Mouse (Mus musculus) kidney, postnatal 4 days (tissue): Measurements from ENCODE around the gene Msi2.

Experiments
- DNase-seq, 2 experiments: peaks; one replicate each; pipeline ENCODE4 v3.0.0; 2021; ENCODE audit warnings: mixed read lengths in 2 of 2

Msi2 gene

GRCm38 (mm10) chr11:88534331-88534929 lies 183.9 kb downstream of the Msi2 start:
- DNase-seq: no peak

GRCm38 (mm10) chr11:88532016-88532415 lies 186.3 kb downstream of the Msi2 start:
- DNase-seq: no peak

GRCm38 (mm10) chr11:88530032-88530431 lies 188.3 kb downstream of the Msi2 start:
- no peak for DNase-seq

GRCm38 (mm10) chr11:88528522-88529101 lies 189.7 kb downstream of the Msi2 start:
- peak; percentile 76 to 83 for DNase-seq

GRCm38 (mm10) chr11:88526711-88527110 lies 191.6 kb downstream of the Msi2 start:
- DNase-seq: no peak

GRCm38 (mm10) chr11:88524790-88525575 lies 193.3 kb downstream of the Msi2 start:
- DNase-seq: peak; percentile 62 to 71

- DNase-seq: no peak
Observed at GRCm38 (mm10) chr11:88524437-88524789, 193.9 kb downstream of the Msi2 start.

GRCm38 (mm10) chr11:88523921-88524320 lies 194.4 kb downstream of the Msi2 start:
- DNase-seq: peak; percentile 63 to 64

GRCm38 (mm10) chr11:88523511-88523910 lies 194.8 kb downstream of the Msi2 start:
- no peak for DNase-seq

- no peak for DNase-seq
Observed at GRCm38 (mm10) chr11:88522114-88522513, 196.2 kb downstream of the Msi2 start.

GRCm38 (mm10) chr11:88520951-88521730 lies 197.2 kb downstream of the Msi2 start:
- no peak for DNase-seq

- no peak for DNase-seq
Observed at GRCm38 (mm10) chr11:88518361-88518760, 200.0 kb downstream of the Msi2 start.

GRCm38 (mm10) chr11:88516596-88517485 lies 201.5 kb downstream of the Msi2 start:
- no peak for DNase-seq

GRCm38 (mm10) chr11:88515736-88516583 lies 202.4 kb downstream of the Msi2 start:
- no peak for DNase-seq

GRCm38 (mm10) chr11:88515267-88515666 lies 203.0 kb downstream of the Msi2 start:
- no peak for DNase-seq

GRCm38 (mm10) chr11:88514151-88514926 lies 204.0 kb downstream of the Msi2 start:
- no peak for DNase-seq

GRCm38 (mm10) chr11:88512580-88512979 lies 205.7 kb downstream of the Msi2 start:
- DNase-seq: peak; percentile 75 to 83

GRCm38 (mm10) chr11:88510282-88510850 lies 207.9 kb downstream of the Msi2 start:
- DNase-seq: no peak

GRCm38 (mm10) chr11:88509464-88509863 lies 208.8 kb downstream of the Msi2 start:
- DNase-seq: no peak

GRCm38 (mm10) chr11:88508133-88508532 lies 210.2 kb downstream of the Msi2 start:
- no peak for DNase-seq
